Mouse (Mus musculus): ENCODE data around the gene Olfr325. TPM values are rescaled to one million over a fixed set of nuclear protein-coding genes. Genes with fewer than 3 reads are reported as not detected.

Gene Olfr325
- polyA plus RNA-seq, 1 experiment, result not detected

- Histone ChIP-seq H3K79me2 (ENCODE audit: control insufficient read depth, insufficient read depth) (no peaks in the 10 kb centered on the region), H3ac (ENCODE audit: control insufficient read depth, insufficient read length) (no peak overlapping the region), H3K27me3 (ENCODE audit: control insufficient read depth, insufficient read depth, insufficient read length) (no peaks in the 10 kb centered on the region), H3K36me3 (ENCODE audit: control insufficient read depth, insufficient read depth) (no peaks in the 10 kb centered on the region), H3K4me3 (no peak overlapping the region), H3K4me2 (ENCODE audit: low read depth) (no peak overlapping the region)
- TF ChIP-seq MYOG (IDR thresholded peaks at IDR 0.05; ENCODE audit: control insufficient read depth in 1 of 3, insufficient read depth in 1 of 3, insufficient read length in 2 of 3, low read depth in 2 of 3) (no peak), MYOD1 (IDR thresholded peaks at IDR 0.05; ENCODE audit: control insufficient read depth in 1 of 3, insufficient read length in 2 of 3, low read depth in 2 of 3) (no peak), SRF (IDR thresholded peaks at IDR 0.05; ENCODE audit: control insufficient read depth, insufficient read length, low read depth) (no peak), TCF3 (IDR thresholded peaks at IDR 0.05; ENCODE audit: insufficient read length, low read depth) (no peak)
Observed at GRCm38 (mm10) chr11:58607030-58607429, 29.5 kb downstream of the Olfr325 start.

- TF ChIP-seq MAX (IDR thresholded peaks at IDR 0.05; ENCODE audit: low read depth), result no peak
- TF ChIP-seq SRF (IDR thresholded peaks at IDR 0.05; ENCODE audit: control insufficient read depth, insufficient read length, low read depth), result no peak
- no peak for TF ChIP-seq TCF12 (IDR thresholded peaks at IDR 0.05; ENCODE audit: insufficient read depth, poor library complexity, severe bottlenecking)
- no peak for TF ChIP-seq USF1 (IDR thresholded peaks at IDR 0.05; ENCODE audit: low read depth)
- no peak for TF ChIP-seq TCF3 (IDR thresholded peaks at IDR 0.05; ENCODE audit: insufficient read length, low read depth)
- TF ChIP-seq POLR2A (IDR thresholded peaks at IDR 0.05; ENCODE audit: insufficient read length, low read depth), result no peak
- H3K4me2 ChIP-seq (ENCODE audit: low read depth), result no peak overlapping the region
- H3K27me3 ChIP-seq (ENCODE audit: control insufficient read depth, insufficient read depth, insufficient read length), result no peaks in the 10 kb centered on the region
- no peak overlapping the region for H3ac ChIP-seq (ENCODE audit: control insufficient read depth, insufficient read length)
- H3K36me3 ChIP-seq (ENCODE audit: control insufficient read depth, insufficient read depth), result no peaks in the 10 kb centered on the region
- no peaks in the 10 kb centered on the region for H3K79me2 ChIP-seq (ENCODE audit: control insufficient read depth, insufficient read depth)
- H3K4me3 ChIP-seq, result no peak overlapping the region
Observed at GRCm38 (mm10) chr11:58613359-58613758, 35.8 kb downstream of the Olfr325 start.

- TF ChIP-seq MYOG (IDR thresholded peaks at IDR 0.05; ENCODE audit: control insufficient read depth in 1 of 3, insufficient read depth in 1 of 3, insufficient read length in 2 of 3, low read depth in 2 of 3), result no peak
- no peak for TF ChIP-seq POLR2AphosphoS2 (IDR thresholded peaks at IDR 0.05; ENCODE audit: insufficient read length, low read depth)
- TF ChIP-seq E2F4 (IDR thresholded peaks at IDR 0.05; ENCODE audit: insufficient read depth), result no peak
- no peak for TF ChIP-seq POLR2A (IDR thresholded peaks at IDR 0.05; ENCODE audit: insufficient read length, low read depth)
- no peak for TF ChIP-seq MYOD1 (IDR thresholded peaks at IDR 0.05; ENCODE audit: control insufficient read depth in 1 of 3, insufficient read length in 2 of 3, low read depth in 2 of 3)
- no peak for TF ChIP-seq SRF (IDR thresholded peaks at IDR 0.05; ENCODE audit: control insufficient read depth, insufficient read length, low read depth)
- no peak for TF ChIP-seq TCF12 (IDR thresholded peaks at IDR 0.05; ENCODE audit: insufficient read depth, poor library complexity, severe bottlenecking)
- no peak for TF ChIP-seq USF1 (IDR thresholded peaks at IDR 0.05; ENCODE audit: low read depth)
- no peak for TF ChIP-seq MAX (IDR thresholded peaks at IDR 0.05; ENCODE audit: low read depth)
- TF ChIP-seq TCF3 (IDR thresholded peaks at IDR 0.05; ENCODE audit: insufficient read length, low read depth), result no peak
- TF ChIP-seq REST (IDR thresholded peaks at IDR 0.05; ENCODE audit: insufficient read depth, insufficient read length), result no peak
- no peak for TF ChIP-seq CEBPB (IDR thresholded peaks at IDR 0.05; ENCODE audit: insufficient read depth, poor library complexity, severe bottlenecking)
- H3ac ChIP-seq (ENCODE audit: control insufficient read depth, insufficient read length), result no peak overlapping the region
- H3K4me2 ChIP-seq (ENCODE audit: low read depth), result no peak overlapping the region
- H3K79me2 ChIP-seq (ENCODE audit: control insufficient read depth, insufficient read depth), result no peaks in the 10 kb centered on the region
- no peak overlapping the region for H3K4me3 ChIP-seq
- no peaks in the 10 kb centered on the region for H3K36me3 ChIP-seq (ENCODE audit: control insufficient read depth, insufficient read depth)
- no peaks in the 10 kb centered on the region for H3K27me3 ChIP-seq (ENCODE audit: control insufficient read depth, insufficient read depth, insufficient read length)
Observed at GRCm38 (mm10) chr11:58614526-58614925, 37.0 kb downstream of the Olfr325 start.

- Histone ChIP-seq H3K36me3 (ENCODE audit: control insufficient read depth, insufficient read depth) (no peaks in the 10 kb centered on the region), H3K4me2 (ENCODE audit: low read depth) (no peak within 1 kb of the TSS), H3K79me2 (ENCODE audit: control insufficient read depth, insufficient read depth) (no peaks in the 10 kb centered on the region), H3K27me3 (ENCODE audit: control insufficient read depth, insufficient read depth, insufficient read length) (no peaks in the 10 kb centered on the region), H3ac (ENCODE audit: control insufficient read depth, insufficient read length) (no peak within 1 kb of the TSS), H3K4me3 (no peak within 1 kb of the TSS)
- TF ChIP-seq REST (IDR thresholded peaks at IDR 0.05; ENCODE audit: insufficient read depth, insufficient read length) (no peak), POLR2A (IDR thresholded peaks at IDR 0.05; ENCODE audit: insufficient read length, low read depth) (no peak), MYOD1 (IDR thresholded peaks at IDR 0.05; ENCODE audit: control insufficient read depth in 1 of 3, insufficient read length in 2 of 3, low read depth in 2 of 3) (no peak), TCF3 (IDR thresholded peaks at IDR 0.05; ENCODE audit: insufficient read length, low read depth) (no peak), TCF12 (IDR thresholded peaks at IDR 0.05; ENCODE audit: insufficient read depth, poor library complexity, severe bottlenecking) (no peak), MYOG (IDR thresholded peaks at IDR 0.05; ENCODE audit: control insufficient read depth in 1 of 3, insufficient read depth in 1 of 3, insufficient read length in 2 of 3, low read depth in 2 of 3) (no peak), CEBPB (IDR thresholded peaks at IDR 0.05; ENCODE audit: insufficient read depth, poor library complexity, severe bottlenecking) (no peak), USF1 (IDR thresholded peaks at IDR 0.05; ENCODE audit: low read depth) (no peak), E2F4 (IDR thresholded peaks at IDR 0.05; ENCODE audit: insufficient read depth) (no peak), SRF (IDR thresholded peaks at IDR 0.05; ENCODE audit: control insufficient read depth, insufficient read length, low read depth) (no peak), POLR2AphosphoS2 (IDR thresholded peaks at IDR 0.05; ENCODE audit: insufficient read length, low read depth) (no peak), MAX (IDR thresholded peaks at IDR 0.05; ENCODE audit: low read depth) (no peak)
Observed at GRCm38 (mm10) chr11:58615975-58616374, 38.4 kb downstream of the Olfr325 start, which contains the start of gene 2210407C18Rik. 2210407C18Rik (minus strand) TSS chr11:58616075.

- Histone ChIP-seq H3ac (ENCODE audit: control insufficient read depth, insufficient read length) (no peak overlapping the region), H3K79me2 (ENCODE audit: control insufficient read depth, insufficient read depth) (no peaks in the 10 kb centered on the region), H3K27me3 (ENCODE audit: control insufficient read depth, insufficient read depth, insufficient read length) (no peaks in the 10 kb centered on the region), H3K4me2 (ENCODE audit: low read depth) (no peak overlapping the region), H3K36me3 (ENCODE audit: control insufficient read depth, insufficient read depth) (no peaks in the 10 kb centered on the region), H3K4me3 (no peak overlapping the region)
- TF ChIP-seq POLR2A (IDR thresholded peaks at IDR 0.05; ENCODE audit: insufficient read length, low read depth) (no peak), USF1 (IDR thresholded peaks at IDR 0.05; ENCODE audit: low read depth) (no peak), CEBPB (IDR thresholded peaks at IDR 0.05; ENCODE audit: insufficient read depth, poor library complexity, severe bottlenecking) (no peak), MYOD1 (IDR thresholded peaks at IDR 0.05; ENCODE audit: control insufficient read depth in 1 of 3, insufficient read length in 2 of 3, low read depth in 2 of 3) (no peak)
Observed at GRCm38 (mm10) chr11:58618369-58618768, 40.8 kb downstream of the Olfr325 start.

All from myocyte (in vitro differentiated cells).